Mouse (Mus musculus) CD8-positive naive resting alpha-beta T cell, adult 57 days (primary cell): Measurements from ENCODE around the gene Pdc. TPM values are rescaled to one million over a fixed set of nuclear protein-coding genes. Genes with fewer than 3 reads are reported as not detected.

Experiments used
- total RNA-seq: library from RNA; stranded (reverse); gene quantifications from one replicate; pipeline ENCODE4 v1.2.4, GENCODE M21; 2023

The Pdc gene
- not detected for total RNA-seq

DNA sequence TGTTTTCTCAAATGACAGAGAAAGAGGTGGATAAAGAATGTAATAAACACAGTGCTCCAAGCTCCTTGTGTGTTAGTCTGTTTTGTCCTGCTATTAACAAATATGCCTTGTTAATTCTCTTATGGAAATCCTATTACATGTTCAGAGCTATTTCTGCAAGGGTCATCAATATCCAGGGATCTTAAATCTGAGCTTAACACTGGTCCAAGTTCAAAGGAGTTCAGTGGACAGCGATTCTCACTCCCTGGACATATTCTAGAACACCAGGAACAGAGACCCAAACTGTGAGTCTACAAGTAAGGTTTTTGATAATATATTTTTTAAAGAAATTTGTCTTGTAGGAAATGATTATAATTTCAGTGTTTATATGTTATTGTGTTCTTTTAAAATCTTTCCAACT lies at the start of gene Pdc:
Gene Pdc, plus strand, starts transcription at position 213 of the 400 bp plus-strand sequence.

Other genes starting within 250 kb of the Pdc start
- 1.9 TPM for gene Ptgs2, start 219.4 kb upstream of the Pdc start, total RNA-seq
- gene Tpr, start 73.4 kb downstream of the Pdc start, total RNA-seq, result 289 TPM
- gene Odr4, start 73.7 kb downstream of the Pdc start, total RNA-seq, result 23.8 TPM
- 1.9 TPM for gene Prg4, start 146.7 kb downstream of the Pdc start, total RNA-seq